ENCODE assay signal across 7 mouse cellular contexts in genomic region chr2:162943148-162943846, GRCm38 (mm10). TPM values are rescaled to one million over a fixed set of nuclear protein-coding genes. Genes with fewer than 3 reads are reported as not detected.
DNase-seq lines count a peak whose midpoint lies in the region; ATAC-seq and TF ChIP-seq lines count a peak whose summit lies in the region.

TSS of gene L3mbtl1 (plus strand) at chr2:162943472.

- ATAC-seq in heart, embryonic 11.5 days (replicated peaks; ENCODE audit: insufficient number of reproducible peaks, low FRiP score, low TSS enrichment) = no peak
- 0 out of 2 replicates have a peak, but pooled peaks have one; percentile 39 for ATAC-seq in megakaryocyte, adult 5-6 weeks (ENCODE audit: poor library complexity, severe bottlenecking)
- no peak for ATAC-seq in stomach, embryonic 14.5 days (ENCODE audit: insufficient number of reproducible peaks, insufficient read depth, low FRiP score, low read depth)

- peaks cover 2% of the 10 kb centered on the region; the same call in 1 of the 2 replicates for H3K4me1 ChIP-seq in heart, embryonic 11.5 days (ENCODE audit: control insufficient read depth, insufficient read depth, low read length)
- H3K4me1 ChIP-seq in stomach, embryonic 14.5 days (ENCODE audit: control insufficient read depth, insufficient read depth, low read length) = peaks cover 3% of the 10 kb centered on the region; the same call in 1 of the 2 replicates

- no peak for TF ChIP-seq CTCF in layer of hippocampus, adult 2 months (conservative IDR thresholded peaks at IDR 0.05)

- peaks cover 23% of the 10 kb centered on the region for H3K27me3 ChIP-seq in heart, embryonic 11.5 days (ENCODE audit: control insufficient read depth, insufficient read depth, low read length)
- no peaks in the 10 kb centered on the region for H3K27me3 ChIP-seq in stomach, embryonic 14.5 days (ENCODE audit: control insufficient read depth, insufficient read depth, low read length)

- peak; percentile 48 for DNase-seq in thymus, postnatal 4 days
- DNase-seq in thymus, postnatal 25 days = no peak
- peak; percentile 72 to 77 for DNase-seq in cerebellum, postnatal 25 days
- DNase-seq in layer of hippocampus, adult 2 months (ENCODE audit: low spot score in 2 of 2) = peak; percentile 35 to 56

- H3K27ac ChIP-seq in heart, embryonic 11.5 days (ENCODE audit: low read depth, low read length) = no peak within 1 kb of the TSS
- H3K27ac ChIP-seq in layer of hippocampus, adult 2 months = peak within 1 kb of the TSS; percentile 90
- no peak within 1 kb of the TSS for H3K27ac ChIP-seq in stomach, embryonic 14.5 days (ENCODE audit: low read length)

- peaks cover 8% of the 10 kb centered on the region; the same call in 1 of the 2 replicates for H3K36me3 ChIP-seq in heart, embryonic 11.5 days (ENCODE audit: control insufficient read depth, insufficient read depth, low read length)
- H3K36me3 ChIP-seq in stomach, embryonic 14.5 days (ENCODE audit: control insufficient read depth, insufficient read depth, low read length) = peaks cover 12% of the 10 kb centered on the region; the same call in 1 of the 2 replicates

- H3K4me3 ChIP-seq in heart, embryonic 11.5 days (ENCODE audit: low read depth, low read length) = peak within 1 kb of the TSS; percentile 63
- H3K4me3 ChIP-seq in layer of hippocampus, adult 2 months = peak within 1 kb of the TSS; percentile 74
- H3K4me3 ChIP-seq in stomach, embryonic 14.5 days (ENCODE audit: low read depth, low read length) = peak within 1 kb of the TSS; percentile 47

- peak within 1 kb of the TSS; percentile 69 for H3K9ac ChIP-seq in heart, embryonic 11.5 days (ENCODE audit: low read depth, low read length)
- peak within 1 kb of the TSS; percentile 8 for H3K9ac ChIP-seq in stomach, embryonic 14.5 days (replicated peaks; ENCODE audit: low read depth, low read length)

- under 1% methylated on average over 40 of the region's 40 CpGs for WGBS in heart, embryonic 11.5 days (ENCODE audit: insufficient replicate concordance)
- under 1% methylated on average over 39 of the region's 40 CpGs for WGBS in stomach, embryonic 14.5 days

- no peaks in the 10 kb centered on the region for H3K9me3 ChIP-seq in heart, embryonic 11.5 days (replicated peaks; ENCODE audit: control insufficient read depth, low read length)
- no peaks in the 10 kb centered on the region for H3K9me3 ChIP-seq in stomach, embryonic 14.5 days (ENCODE audit: control insufficient read depth, low read depth, low read length)

- peak within 1 kb of the TSS; percentile 98 for H3K4me2 ChIP-seq in heart, embryonic 11.5 days
- peak within 1 kb of the TSS; percentile 97 for H3K4me2 ChIP-seq in stomach, embryonic 14.5 days (replicated peaks; ENCODE audit: low read depth, low read length)

RNA-seq across cellular contexts. Expression of gene L3mbtl1, which starts in this region (rescaled TPM):
- polyA plus RNA-seq in heart, embryonic 11.5 days (2014; fragmentation: Nextera tagmentation; extraction: Ambion mirVana) = not detected in 2 replicates
- 10 to 100 TPM; 10.1 to 14.0 TPM for total RNA-seq in layer of hippocampus, adult 2 months (2021)
- total RNA-seq in megakaryocyte, adult 5-6 weeks (2015) = 0.04 and 0.27 TPM in 2 replicates
- total RNA-seq in megakaryocyte, adult 5-6 weeks (2017) = 0.16 TPM in 1 of 2 replicates, not detected in the other
- polyA plus RNA-seq in stomach, embryonic 14.5 days (2014; fragmentation: Nextera tagmentation; extraction: Ambion mirVana) = 0.30 and 0.36 TPM in 2 replicates

Comparison
In these comparisons a context has a peak if more than half of its experiments do, and no peak if none do; other contexts are left out.
1. RNA of gene L3mbtl1 (total RNA-seq): 10.1 to 14.0 TPM in layer of hippocampus, adult 2 months; 0.04 to 0.27 TPM in megakaryocyte, adult 5-6 weeks; every median in the first group is over 4 times any median in the second.
2. Peak in ATAC-seq in megakaryocyte, adult 5-6 weeks; RNA of the gene not detected or under 1 TPM.
3. Peak in every context shown above with its lines, with median percentiles within 50 percentile points of each other: H3K4me3 ChIP-seq.